Comparison of ENCODE assay signal across 8 mouse cellular contexts in genomic region chr11:94939280-94939679, GRCm38 (mm10). TPM values are rescaled to one million over a fixed set of nuclear protein-coding genes. Genes with fewer than 3 reads are reported as not detected.
DNase-seq lines count a peak whose midpoint lies in the region; ATAC-seq and TF ChIP-seq lines count a peak whose summit lies in the region.

No protein-coding gene starts in this region.

- ATAC-seq in cerebellum, adult (ENCODE audit: insufficient number of reproducible peaks, low FRiP score, low TSS enrichment), result no peak
- no peak for ATAC-seq in heart, embryonic 16.5 days (replicated peaks; ENCODE audit: extremely low read depth, insufficient read depth, low FRiP score)

- TF ChIP-seq POLR2A in cortical plate, adult 2 months (IDR thresholded peaks at IDR 0.05; ENCODE audit: extremely low read depth, insufficient read depth, low read length), result no peak

- WGBS in heart, embryonic 16.5 days, result 13% methylated on average over 4 of the region's 4 CpGs

- H3K27me3 ChIP-seq in heart, embryonic 16.5 days (ENCODE audit: control insufficient read depth, insufficient read depth, low read length), result peaks cover 18% of the 10 kb centered on the region

- no peaks in the 10 kb centered on the region for H3K36me3 ChIP-seq in heart, embryonic 16.5 days (ENCODE audit: control insufficient read depth, insufficient read depth)

- H3K4me3 ChIP-seq in cortical plate, adult 2 months (ENCODE audit: insufficient read depth, low read length), result no peak overlapping the region
- H3K4me3 ChIP-seq in heart, embryonic 16.5 days (ENCODE audit: low read length), result peak overlapping the region; percentile 54; the same call in 1 of the 2 replicates

- peaks cover 3% of the 10 kb centered on the region; the same call in 1 of the 2 replicates for H3K4me1 ChIP-seq in cortical plate, adult 2 months (ENCODE audit: control insufficient read depth, insufficient read depth, low read length)
- H3K4me1 ChIP-seq in heart, embryonic 16.5 days (ENCODE audit: control insufficient read depth, insufficient read depth, low read length), result peaks cover 11% of the 10 kb centered on the region

- TF ChIP-seq CTCF in cortical plate, adult 2 months (IDR thresholded peaks at IDR 0.05; ENCODE audit: extremely low read depth, insufficient read depth, low read length), result peak; percentile 79

- peak overlapping the region; percentile 83 for H3K4me2 ChIP-seq in heart, embryonic 16.5 days (ENCODE audit: low read depth, low read length)

- H3K9me3 ChIP-seq in heart, embryonic 16.5 days (replicated peaks; ENCODE audit: control insufficient read depth, low read length), result no peaks in the 10 kb centered on the region

- no peak overlapping the region for H3K27ac ChIP-seq in cortical plate, adult 2 months (ENCODE audit: insufficient read depth, low read length)
- peak overlapping the region; percentile 3; the same call in 1 of the 2 replicates for H3K27ac ChIP-seq in heart, embryonic 16.5 days (ENCODE audit: low read length)

- DNase-seq in cerebellum, adult 11 months, result peak; percentile 65
- DNase-seq in NIH3T3 (ENCODE audit: low read depth), result peak; percentile 89
- peak; percentile 56 for DNase-seq in layer of hippocampus, adult 9-11 months
- peak; percentile 88 for DNase-seq in lung, postnatal 10 days
- peak; percentile 25 to 69 for DNase-seq in spleen, adult 18-20 months

- H3K9ac ChIP-seq in heart, embryonic 16.5 days (ENCODE audit: low read length), result no peak overlapping the region

RNA-seq across cellular contexts. Expression of gene Col1a1, which starts 3.3 kb away (rescaled TPM):
- 4.3 and 4.9 TPM in 2 replicates for polyA plus RNA-seq in cortical plate, adult 2 months (2012; rRNA removed)
- 669 and 799 TPM in 2 replicates for polyA plus RNA-seq in heart, embryonic 16.5 days (2015; fragmentation: Nextera tagmentation; extraction: Ambion mirVana)

RNA-seq across cellular contexts. Expression of gene Hils1, which starts 28.1 kb away (rescaled TPM):
- polyA plus RNA-seq in cortical plate, adult 2 months (2012; rRNA removed), result not detected in 2 replicates
- 0.33 TPM in 1 of 2 replicates, not detected in the other for polyA plus RNA-seq in heart, embryonic 16.5 days (2015; fragmentation: Nextera tagmentation; extraction: Ambion mirVana)

RNA-seq across cellular contexts. Expression of gene Sgca, which starts 36.8 kb away (rescaled TPM):
- polyA plus RNA-seq in cortical plate, adult 2 months (2012; rRNA removed), result 1.6 and 1.8 TPM in 2 replicates
- 27.9 and 29.4 TPM in 2 replicates for polyA plus RNA-seq in heart, embryonic 16.5 days (2015; fragmentation: Nextera tagmentation; extraction: Ambion mirVana)

RNA-seq across cellular contexts. Expression of gene Ppp1r9b, which starts 51.6 kb away (rescaled TPM):
- 284 and 326 TPM in 2 replicates for polyA plus RNA-seq in cortical plate, adult 2 months (2012; rRNA removed)
- 5.8 and 6.4 TPM in 2 replicates for polyA plus RNA-seq in heart, embryonic 16.5 days (2015; fragmentation: Nextera tagmentation; extraction: Ambion mirVana)

Comparison
In these comparisons a context has a peak if more than half of its experiments do, and no peak if none do; other contexts are left out.
1. RNA of gene Col1a1, which starts 3.3 kb away (polyA plus RNA-seq): 669 to 799 TPM in heart, embryonic 16.5 days; 4.3 to 4.9 TPM in cortical plate, adult 2 months; every median in the first group is over 100 times any median in the second.
2. RNA of gene Sgca, which starts 36.8 kb away (polyA plus RNA-seq): 27.9 to 29.4 TPM in heart, embryonic 16.5 days; 1.6 to 1.8 TPM in cortical plate, adult 2 months; every median in the first group is over 10 times any median in the second.
3. Peak in every context shown above with its lines, with median percentiles within 50 percentile points of each other: DNase-seq.